Mouse (Mus musculus): ENCODE data around the gene P4ha3. TPM values are rescaled to one million over a fixed set of nuclear protein-coding genes. Genes with fewer than 3 reads are reported as not detected.

P4ha3 gene
- 0.09 TPM in 1 of 2 replicates, not detected in the other for polyA plus RNA-seq (2012; ENCODE audit: low replicate concordance)

DNA sequence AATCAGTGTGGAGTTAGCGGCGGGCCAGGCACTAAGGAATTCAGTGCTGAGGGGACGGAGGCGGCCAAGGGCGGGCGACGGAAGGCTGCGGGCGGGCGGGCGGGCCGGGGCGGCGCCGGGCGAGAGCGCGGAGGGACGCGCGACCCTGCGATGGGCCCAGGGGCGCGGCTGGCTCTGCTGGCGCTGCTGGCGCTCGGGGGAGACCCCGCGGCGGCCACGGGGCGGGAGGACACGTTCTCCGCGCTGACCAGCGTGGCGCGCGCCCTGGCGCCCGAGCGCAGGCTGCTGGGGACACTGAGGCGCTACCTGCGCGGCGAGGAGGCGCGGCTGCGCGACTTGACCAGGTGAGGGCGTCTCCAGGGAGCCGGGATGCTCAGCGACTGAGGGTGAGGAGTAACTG, at the start of gene P4ha3:
TSS of gene P4ha3 (plus strand) at position 138 of the 400 bp plus-strand sequence.

Other genes starting within 250 kb of the P4ha3 start
- gene Pold3, start 164.0 kb upstream of the P4ha3 start, polyA plus RNA-seq (2012; ENCODE audit: low replicate concordance), result 5.8 and 6.0 TPM in 2 replicates
- 2.5 and 4.8 TPM in 2 replicates for gene Lipt2, start 126.2 kb upstream of the P4ha3 start, polyA plus RNA-seq (2012; ENCODE audit: low replicate concordance)
- not detected in 2 replicates for gene Kcne3, start 109.0 kb upstream of the P4ha3 start, polyA plus RNA-seq (2012; ENCODE audit: low replicate concordance)
- gene Pgm2l1, start 58.1 kb upstream of the P4ha3 start, polyA plus RNA-seq (2012; ENCODE audit: low replicate concordance), result 13.3 and 18.2 TPM in 2 replicates
- 33.4 and 41.3 TPM in 2 replicates for gene C2cd3, start 86.7 kb downstream of the P4ha3 start, polyA plus RNA-seq (2012; ENCODE audit: low replicate concordance)
- gene Ppme1, start 86.8 kb downstream of the P4ha3 start, polyA plus RNA-seq (2012; ENCODE audit: low replicate concordance), result 20.3 and 37.1 TPM in 2 replicates
- gene Ucp3, start 187.5 kb downstream of the P4ha3 start, polyA plus RNA-seq (2012; ENCODE audit: low replicate concordance), result 0.14 and 0.38 TPM in 2 replicates
- gene Ucp2, start 207.8 kb downstream of the P4ha3 start, polyA plus RNA-seq (2012; ENCODE audit: low replicate concordance), result 668 and 693 TPM in 2 replicates
- 0.76 TPM in 1 of 2 replicates, not detected in the other for gene Dnajb13, start 229.4 kb downstream of the P4ha3 start, polyA plus RNA-seq (2012; ENCODE audit: low replicate concordance)